Mouse (Mus musculus) lung, adult 2 months (tissue): ENCODE data around the gene Ugt1a5. TPM values are rescaled to one million over a fixed set of nuclear protein-coding genes. Genes with fewer than 3 reads are reported as not detected.

Source experiments
- DNase-seq: peaks from one replicate; pipeline ENCODE4 v3.0.0; 2022
- H3K4me1 ChIP-seq: fragments of 200-500 bp; 2 replicates; pipeline ENCODE4 v1.6.1; 2011; ENCODE audit warnings: low read length; ENCODE audit not compliant: control insufficient read depth, insufficient read depth
- H3K4me3 ChIP-seq: fragments of 200-500 bp; replicated peaks from 2 replicates; pipeline ENCODE3; 2011; ENCODE audit warnings: low read depth, mild to moderate bottlenecking, control low read depth, low read length; ENCODE audit errors: extremely low read depth
- CTCF ChIP-seq: fragments of 200-500 bp; IDR thresholded peaks from 2 replicates; pipeline ENCODE4 v1.5.1; 2011; ENCODE audit warnings: mild to moderate bottlenecking, low read length, control low read depth; ENCODE audit not compliant: insufficient read depth
- POLR2A ChIP-seq: fragments of 200-500 bp; IDR thresholded peaks from 2 replicates; pipeline ENCODE4 v1.6.1; 2011; ENCODE audit warnings: low read depth, mild to moderate bottlenecking, control low read depth, low read length, borderline replicate concordance; ENCODE audit errors: extremely low read depth
- WGBS: fragments of 180-500 bp; shearing (Covaris S2); methylation state at CpG from one replicate; pipeline ENCODE4 v1.1.7; 2018; 5-methylcytosine and 5-hydroxymethylcytosine counted together
- polyA plus RNA-seq: library from polyadenylated mRNA; depleted of rRNA; stranded (reverse); fragments of >200 nt; gene quantifications from 2 replicates; pipeline ENCODE4 v1.2.3, GENCODE M21; 2012

Ugt1a5 gene
- polyA plus RNA-seq, 1 experiment: 0.36 TPM

GRCm38 (mm10) chr1:88235046-88235893 lies 69.5 kb downstream of the Ugt1a5 start:
- Histone ChIP-seq H3K4me3 (no peak overlapping the region), H3K4me1 (no peaks in the 10 kb centered on the region)
- WGBS: 61% methylated on average over 11 of the region's 11 CpGs
- DNase-seq: no peak
- no peak for TF ChIP-seq POLR2A

GRCm38 (mm10) chr1:88235894-88236415 lies 70.1 kb downstream of the Ugt1a5 start:
- DNase-seq: no peak
- WGBS: 49% methylated on average over 4 of the region's 4 CpGs
- H3K4me3 ChIP-seq: no peak overlapping the region
- TF ChIP-seq POLR2A (no peak), CTCF (no peak)
- no peaks in the 10 kb centered on the region for H3K4me1 ChIP-seq

- no peak for DNase-seq
- Histone ChIP-seq H3K4me1 (no peaks in the 10 kb centered on the region), H3K4me3 (no peak overlapping the region)
- TF ChIP-seq CTCF (no peak), POLR2A (no peak)
- 69% methylated on average over 5 of the region's 5 CpGs for WGBS
Observed at GRCm38 (mm10) chr1:88237311-88237710, 71.5 kb downstream of the Ugt1a5 start.

GRCm38 (mm10) chr1:88238771-88239170 lies 73.0 kb downstream of the Ugt1a5 start:
- Histone ChIP-seq H3K4me1 (no peaks in the 10 kb centered on the region), H3K4me3 (no peak overlapping the region)
- WGBS: 71% methylated on average over 6 of the region's 6 CpGs
- no peak for DNase-seq
- TF ChIP-seq CTCF (no peak), POLR2A (no peak)

GRCm38 (mm10) chr1:88240072-88240471 lies 74.3 kb downstream of the Ugt1a5 start:
- no peak for DNase-seq
- H3K4me3 ChIP-seq: no peak overlapping the region
- TF ChIP-seq CTCF (no peak), POLR2A (no peak)
- no peaks in the 10 kb centered on the region for H3K4me1 ChIP-seq
- WGBS: 67% methylated on average over 5 of the region's 5 CpGs

GRCm38 (mm10) chr1:88240579-88240978 lies 74.8 kb downstream of the Ugt1a5 start:
- 63% methylated on average over 4 of the region's 4 CpGs for WGBS
- no peak for DNase-seq

GRCm38 (mm10) chr1:88243861-88244260 lies 78.0 kb downstream of the Ugt1a5 start:
- TF ChIP-seq POLR2A (no peak), CTCF (no peak)
- DNase-seq: no peak
- Histone ChIP-seq H3K4me1 (no peaks in the 10 kb centered on the region), H3K4me3 (no peak overlapping the region)
- 62% methylated on average over 5 of the region's 5 CpGs for WGBS

More at GRCm38 (mm10) chr1:88240579-88240978, 74.8 kb downstream of the Ugt1a5 start:
- TF ChIP-seq POLR2A (no peak), CTCF (no peak)
- H3K4me1 ChIP-seq: no peaks in the 10 kb centered on the region
- no peak overlapping the region for H3K4me3 ChIP-seq

GRCm38 (mm10) chr1:88245881-88246280 lies 80.1 kb downstream of the Ugt1a5 start:
- TF ChIP-seq POLR2A (no peak), CTCF (no peak)
- Histone ChIP-seq H3K4me1 (no peaks in the 10 kb centered on the region), H3K4me3 (no peak overlapping the region)
- no peak for DNase-seq
- 75% methylated on average over 6 of the region's 6 CpGs for WGBS

- TF ChIP-seq POLR2A (no peak), CTCF (no peak)
- WGBS: 42% methylated on average over 6 of the region's 6 CpGs
- DNase-seq: no peak
- Histone ChIP-seq H3K4me1 (no peaks in the 10 kb centered on the region), H3K4me3 (no peak overlapping the region)
Observed at GRCm38 (mm10) chr1:88246386-88246785, 80.6 kb downstream of the Ugt1a5 start.

- Histone ChIP-seq H3K4me1 (no peaks in the 10 kb centered on the region), H3K4me3 (no peak overlapping the region)
- 41% methylated on average over 2 of the region's 2 CpGs for WGBS
- TF ChIP-seq POLR2A (no peak), CTCF (no peak)
- DNase-seq: no peak
Observed at GRCm38 (mm10) chr1:88247660-88248059, 81.8 kb downstream of the Ugt1a5 start.
